ENCODE assay signal across 9 mouse cellular contexts in genomic region chr2:31683666-31684065, GRCm38 (mm10). TPM values are rescaled to one million over a fixed set of nuclear protein-coding genes. Genes with fewer than 3 reads are reported as not detected.
DNase-seq lines count a peak whose midpoint lies in the region; ATAC-seq lines count a peak whose summit lies in the region.
"Had no signal": no experiment of that assay in that cellular context is flagged by ENCODE, and none has a peak within 500 bp of the region (broad histone marks: within the 10 kb centered on the region; RNA-seq: fewer than 3 reads in every experiment).

No protein-coding gene starts in this region.

- WGBS in heart, embryonic 12.5 days: 24% methylated on average over 2 of the region's 2 CpGs

- no peak for ATAC-seq in heart, embryonic 12.5 days (ENCODE audit: insufficient number of reproducible peaks, low FRiP score)
- 0 out of 2 replicates have a peak, but pooled peaks have one; percentile 34 for ATAC-seq in megakaryocyte progenitor cell, adult 5-6 weeks (replicated peaks; ENCODE audit: poor library complexity)

- no peak overlapping the region for H3K4me3 ChIP-seq in heart, embryonic 12.5 days
- H3K4me3 ChIP-seq: limb, embryonic 13.5 days had no signal

- H3K9me3 ChIP-seq in heart, embryonic 12.5 days (replicated peaks): no peaks in the 10 kb centered on the region
- H3K9me3 ChIP-seq: limb, embryonic 13.5 days had no signal

- no peak overlapping the region for H3K9ac ChIP-seq in heart, embryonic 12.5 days
- H3K9ac ChIP-seq: limb, embryonic 13.5 days had no signal

- H3K27ac ChIP-seq in heart, embryonic 12.5 days (ENCODE audit: poor library complexity, severe bottlenecking): no peak overlapping the region
- H3K27ac ChIP-seq: limb, embryonic 13.5 days had no signal

- peak; percentile 93 for DNase-seq in heart, adult 11 months
- DNase-seq in CD4-positive helper T cell, adult 2 months (ENCODE audit: low read depth, low spot score): peak; percentile 70
- DNase-seq in brain, adult 2 months (ENCODE audit: low read depth, low spot score): peak; percentile 86
- DNase-seq in frontal cortex, postnatal 36 days (ENCODE audit: low spot score in 2 of 2): peak; percentile 50 to 70
- DNase-seq in layer of hippocampus, postnatal 14 days (ENCODE audit: low spot score in 2 of 2): peak; percentile 61 to 67
- DNase-seq in thymus, postnatal 0 days (ENCODE audit: low spot score): peak; percentile 69

- no peak overlapping the region for H3K4me2 ChIP-seq in heart, embryonic 12.5 days
- H3K4me2 ChIP-seq: limb, embryonic 13.5 days had no signal

- no peaks in the 10 kb centered on the region for H3K27me3 ChIP-seq in heart, embryonic 12.5 days (replicated peaks)
- H3K27me3 ChIP-seq: limb, embryonic 13.5 days had no signal

- no peaks in the 10 kb centered on the region; the same call in 1 of the 2 replicates for H3K4me1 ChIP-seq in heart, embryonic 12.5 days (replicated peaks)

- peaks cover 27% of the 10 kb centered on the region for H3K36me3 ChIP-seq in heart, embryonic 12.5 days

RNA-seq across cellular contexts. Expression of gene Abl1, which starts 4.5 kb away (rescaled TPM):
- 41.2 and 41.8 TPM in 2 replicates for polyA plus RNA-seq in heart, embryonic 12.5 days (2016; fragmentation: Nextera tagmentation; extraction: Ambion mirVana)
- total RNA-seq in layer of hippocampus, postnatal 14 days (2021): 10 to 100 TPM; 45.4 to 49.3 TPM
- 25.1 and 32.6 TPM in 2 replicates for total RNA-seq in megakaryocyte progenitor cell, adult 5-6 weeks (2015)
- total RNA-seq in megakaryocyte progenitor cell, adult 5-6 weeks (2017): 20.0 and 24.3 TPM in 2 replicates
- polyA plus RNA-seq in thymus, postnatal 0 days (2015; fragmentation: Nextera tagmentation; extraction: Ambion mirVana): 19.3 and 19.7 TPM in 2 replicates

RNA-seq across cellular contexts. Expression of gene Exosc2, which starts 13.2 kb away (rescaled TPM):
- polyA plus RNA-seq in heart, embryonic 12.5 days (2016; fragmentation: Nextera tagmentation; extraction: Ambion mirVana): 38.2 and 38.4 TPM in 2 replicates
- 10 to 100 TPM; 17.9 TPM for total RNA-seq in layer of hippocampus, postnatal 14 days (2021)
- 46.7 and 48.2 TPM in 2 replicates for total RNA-seq in megakaryocyte progenitor cell, adult 5-6 weeks (2015)
- total RNA-seq in megakaryocyte progenitor cell, adult 5-6 weeks (2017): 74.1 and 74.6 TPM in 2 replicates
- polyA plus RNA-seq in thymus, postnatal 0 days (2015; fragmentation: Nextera tagmentation; extraction: Ambion mirVana): 54.5 and 57.6 TPM in 2 replicates

RNA-seq across cellular contexts. Expression of gene Prdm12, which starts 43.8 kb away (rescaled TPM):
- polyA plus RNA-seq in heart, embryonic 12.5 days (2016; fragmentation: Nextera tagmentation; extraction: Ambion mirVana): 0.08 TPM in 1 of 2 replicates, not detected in the other
- under 1 TPM; 0.19 to 0.46 TPM for total RNA-seq in layer of hippocampus, postnatal 14 days (2021)
- not detected in 2 replicates for total RNA-seq in megakaryocyte progenitor cell, adult 5-6 weeks (2015)
- total RNA-seq in megakaryocyte progenitor cell, adult 5-6 weeks (2017): not detected in 2 replicates
- not detected in 2 replicates for polyA plus RNA-seq in thymus, postnatal 0 days (2015; fragmentation: Nextera tagmentation; extraction: Ambion mirVana)
- polyA plus RNA-seq: limb, embryonic 13.5 days had no signal
